Mouse (Mus musculus) heart, postnatal 0 days (tissue): ENCODE results near the gene Tkfc.

Experiments used
- CTCF ChIP-seq: IDR thresholded peaks from 2 replicates; pipeline ENCODE4 v1.5.1; 2016; ENCODE audit warnings: antibody characterized with exemption, control low read depth, low read depth
- EP300 ChIP-seq: IDR thresholded peaks from 2 replicates; pipeline ENCODE4 v1.6.1; 2016; ENCODE audit warnings: antibody characterized with exemption, low read depth

DNA sequence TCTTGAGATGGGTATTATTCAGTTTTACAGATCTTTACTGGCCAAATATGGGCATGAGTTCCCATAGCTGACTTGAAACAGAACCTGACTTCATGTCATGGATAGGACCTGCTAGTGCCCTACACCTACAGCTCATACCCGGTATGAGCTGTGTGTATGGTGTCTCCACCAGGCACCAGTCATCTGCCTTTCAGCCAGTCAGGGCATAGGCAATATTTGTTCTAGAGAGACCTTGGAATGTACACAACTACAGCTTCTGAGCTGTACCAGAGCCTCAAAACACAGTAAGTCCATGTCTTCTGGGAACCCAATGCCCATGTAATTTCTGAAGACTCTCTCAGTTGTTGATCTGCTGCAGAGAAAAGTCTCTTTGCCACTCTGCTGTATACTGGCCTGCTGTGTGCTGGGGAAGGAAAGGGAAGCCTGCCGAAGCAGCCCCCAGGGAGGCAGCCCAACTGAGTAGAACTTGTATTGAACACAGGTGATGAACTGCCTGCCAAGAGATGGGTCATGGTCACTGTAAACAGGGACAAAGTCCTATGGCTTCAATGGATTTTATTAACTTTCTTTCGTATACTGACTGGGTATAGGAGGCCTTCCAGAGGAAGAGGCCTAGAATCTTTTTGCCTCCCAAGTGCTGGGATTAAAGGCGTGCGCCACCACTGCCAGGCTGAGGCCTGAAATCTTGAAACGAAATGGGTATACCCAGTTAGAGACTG is 13.6 kb downstream of the Tkfc start:
- TF ChIP-seq CTCF (no peak), EP300 (no peak)
